Mouse (Mus musculus): ENCODE data around the gene Fam20a.

The Fam20a gene

DNA sequence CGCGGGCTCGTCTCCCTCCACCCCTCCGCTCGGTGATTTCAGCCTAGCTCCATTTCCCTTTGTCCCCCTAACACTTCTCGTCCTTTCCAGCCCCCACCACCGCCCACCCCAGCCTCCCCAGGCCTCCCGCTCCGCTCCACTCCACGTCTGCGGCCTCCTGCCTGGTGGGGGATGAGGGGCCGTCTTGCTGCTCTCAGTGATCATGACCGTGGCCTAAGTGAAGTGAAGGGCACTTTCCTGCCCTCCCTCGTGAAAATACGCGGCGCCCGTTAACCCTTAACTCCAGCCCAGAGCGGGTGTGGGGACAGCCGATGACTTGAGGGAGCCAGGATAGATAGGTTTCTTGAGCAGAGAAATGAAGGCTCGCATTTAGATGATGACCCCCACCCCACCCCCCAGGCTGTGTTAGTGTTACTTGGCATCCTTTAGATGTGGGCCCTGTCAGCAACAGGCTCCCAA lies 70.5 kb downstream of the Fam20a start:
- DNase-seq: peak; percentile 35 to 65

DNA sequence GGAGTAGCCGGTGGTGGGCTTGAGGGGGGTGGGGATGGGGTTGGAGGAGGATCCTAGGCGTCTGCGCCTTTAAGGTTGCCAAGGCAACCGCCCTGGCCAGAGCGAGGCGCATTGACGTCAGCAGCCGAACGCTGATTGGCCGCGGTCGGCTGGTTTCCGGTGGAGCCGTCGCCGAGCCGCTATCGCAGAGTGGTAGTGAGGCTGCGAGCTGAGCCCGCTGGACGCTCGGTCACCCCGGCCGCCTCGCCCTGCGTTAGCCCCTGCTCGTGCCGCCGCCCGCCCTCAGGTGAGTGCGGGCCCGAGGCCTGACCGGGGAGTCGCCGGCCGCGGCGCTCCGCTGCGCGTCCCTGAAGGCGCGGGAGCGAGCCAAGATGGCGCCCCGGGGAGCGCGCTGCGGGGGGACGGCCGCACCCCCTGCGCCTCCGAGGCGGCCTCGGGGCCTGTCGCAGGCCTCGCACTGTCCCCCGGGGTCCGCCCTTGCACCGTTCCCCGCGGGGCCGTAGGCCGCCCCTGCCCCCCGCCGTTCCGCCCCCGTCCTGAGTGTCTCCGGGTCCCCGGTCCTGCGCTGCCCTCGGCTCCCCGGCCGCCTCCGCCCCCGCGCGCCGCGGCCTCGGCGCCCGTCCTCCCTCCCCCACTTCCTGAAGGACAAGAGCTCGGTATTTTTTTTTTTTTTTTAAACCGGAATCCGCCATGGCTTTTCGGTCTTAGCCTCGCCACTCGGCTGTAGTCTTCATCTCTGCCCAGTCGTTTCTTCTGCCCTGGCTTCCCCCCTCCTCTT lies 71.1 kb downstream of the Fam20a start:
- peak; percentile 95 to 97 for DNase-seq

DNA sequence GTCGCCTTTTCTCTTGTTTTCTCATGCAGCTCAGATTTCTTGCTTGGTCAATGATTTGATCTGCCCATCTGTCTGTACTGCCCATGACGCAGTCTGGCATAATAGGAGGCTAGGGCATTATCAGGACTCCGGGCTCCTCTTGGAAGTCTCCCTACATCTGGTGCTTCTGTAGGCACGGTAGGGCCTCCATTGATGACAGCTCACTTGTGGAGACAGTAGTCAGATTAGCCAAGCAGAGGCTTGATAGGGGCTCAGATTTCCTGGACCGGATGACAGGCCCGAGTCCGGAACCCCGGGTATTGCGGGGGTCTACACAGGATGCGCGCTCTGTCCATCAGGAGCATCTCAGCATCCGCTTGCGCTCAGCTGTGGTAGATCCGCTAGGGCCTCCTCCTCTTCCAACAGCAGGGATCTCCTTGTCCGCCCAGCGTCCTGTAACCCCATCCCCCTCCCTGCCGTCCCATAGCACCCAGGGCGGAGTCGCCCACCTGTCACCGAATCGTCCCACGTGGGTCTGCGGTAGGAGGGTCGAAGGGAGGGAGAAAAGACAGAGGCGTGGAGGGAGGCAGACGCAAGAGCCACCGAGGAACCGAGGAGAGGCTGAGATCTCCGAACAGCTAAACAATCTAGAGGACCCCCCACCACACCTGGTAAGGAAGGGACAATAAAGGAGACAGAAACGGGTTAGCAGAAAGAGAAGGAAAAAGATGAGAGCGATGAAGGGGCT lies 71.9 kb downstream of the Fam20a start:
- peak; percentile 82 for DNase-seq

DNA sequence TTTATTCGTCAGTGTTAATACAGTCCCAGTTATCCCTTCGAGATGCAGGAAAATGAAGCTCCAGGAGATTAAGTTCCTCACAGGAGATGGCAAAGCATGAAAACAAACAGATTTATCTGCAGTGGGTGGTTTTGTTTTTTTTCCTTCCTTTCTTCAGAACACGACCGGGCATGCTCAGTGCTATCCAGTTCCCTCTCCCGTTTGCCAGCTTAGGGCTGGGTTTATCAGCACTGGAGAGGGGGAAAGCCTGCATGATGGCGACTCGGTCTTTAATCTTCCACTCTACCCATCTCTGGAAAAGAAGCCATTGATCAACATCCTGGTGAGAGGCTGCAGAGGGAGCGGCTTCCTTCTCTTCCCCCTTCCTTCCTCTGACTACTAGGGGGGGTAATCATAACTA lies 72.9 kb downstream of the Fam20a start, which contains the start of gene Prkar1a:
Gene Prkar1a (plus strand): TSS at position 200 of the 400 bp plus-strand sequence.
- DNase-seq: no peak

DNA sequence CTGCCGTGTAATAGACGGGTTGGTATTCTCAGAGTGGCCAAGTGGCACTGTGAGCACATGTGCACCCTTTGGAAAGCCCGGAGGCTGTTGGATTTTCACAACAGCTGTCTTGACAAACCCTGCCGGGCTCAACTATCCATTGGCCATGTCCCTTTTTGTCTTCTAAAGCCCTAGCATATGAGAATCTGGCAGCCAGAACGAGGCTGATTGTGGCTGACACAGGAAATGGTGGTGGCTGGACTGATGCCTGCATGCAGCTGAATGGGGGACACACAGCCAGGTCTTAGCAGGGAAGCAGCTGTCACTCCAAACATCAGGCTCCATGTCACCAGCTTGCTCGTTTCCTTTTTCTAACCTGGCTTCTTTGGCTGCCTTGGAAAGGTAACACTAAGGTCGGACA lies 73.6 kb downstream of the Fam20a start:
- peak in 1 of 2 experiments; percentile 64 for DNase-seq

DNA sequence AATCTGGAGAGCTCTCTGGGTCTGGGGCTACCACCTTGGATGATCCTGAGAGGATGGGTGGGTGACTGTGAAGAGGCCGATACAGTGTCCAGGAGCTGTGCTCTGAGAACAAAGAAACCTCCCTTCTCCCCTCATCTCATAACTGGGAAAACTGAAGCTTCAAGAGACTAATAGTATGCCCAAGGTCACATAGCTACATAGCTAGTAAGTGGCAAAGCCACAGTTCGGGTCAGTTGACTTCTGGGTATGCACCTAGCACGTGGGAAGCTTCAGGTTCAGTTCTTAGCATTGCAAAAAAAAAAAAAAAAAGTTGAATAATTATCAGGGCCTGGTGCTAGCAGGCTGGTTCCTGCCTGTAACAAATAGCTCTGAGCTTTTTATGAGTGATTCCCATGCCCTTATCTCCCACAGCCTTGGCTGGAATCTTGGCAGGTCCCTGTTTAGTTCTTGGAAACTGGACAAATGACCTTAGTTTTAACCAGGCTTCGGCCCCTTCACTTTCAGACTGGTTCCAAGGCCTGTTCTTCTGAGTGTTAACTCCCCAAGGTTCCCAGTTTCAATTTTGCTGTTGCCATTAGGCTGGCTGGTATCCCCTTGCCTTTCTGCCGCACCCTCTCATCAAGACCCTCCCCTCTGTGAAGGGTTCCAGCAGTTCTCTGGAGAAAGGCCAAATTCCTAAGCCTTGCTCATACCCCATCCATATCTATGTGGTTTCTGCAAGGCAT lies 80.4 kb downstream of the Fam20a start:
- DNase-seq: peak; percentile 64 to 81

DNA sequence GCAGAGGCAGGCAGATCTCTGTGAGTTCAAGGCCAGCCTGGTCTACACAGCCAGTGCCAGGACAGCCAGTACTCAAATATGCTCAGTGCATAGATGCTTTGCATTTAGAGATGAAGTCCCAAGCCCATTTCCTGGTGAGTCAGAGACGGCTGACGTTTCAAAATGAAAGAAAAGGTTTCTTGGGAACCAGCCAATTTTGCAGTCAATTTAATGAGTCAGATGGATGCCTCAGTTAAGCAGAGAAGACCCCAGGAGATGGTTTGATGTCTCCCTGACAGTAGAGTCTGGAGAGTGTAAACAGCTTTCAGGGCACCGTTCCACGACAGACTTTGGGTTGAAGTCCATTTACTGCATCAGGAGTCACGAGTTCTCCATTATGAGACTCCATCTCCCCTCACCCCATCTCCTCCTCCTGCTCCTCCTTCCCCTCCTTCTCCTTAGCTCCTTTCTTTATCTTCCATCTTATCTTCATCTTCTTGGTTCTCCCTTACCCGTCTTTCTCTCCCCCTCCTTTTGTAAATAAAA lies 86.1 kb downstream of the Fam20a start:
- peak; percentile 46 to 61 for DNase-seq

DNA sequence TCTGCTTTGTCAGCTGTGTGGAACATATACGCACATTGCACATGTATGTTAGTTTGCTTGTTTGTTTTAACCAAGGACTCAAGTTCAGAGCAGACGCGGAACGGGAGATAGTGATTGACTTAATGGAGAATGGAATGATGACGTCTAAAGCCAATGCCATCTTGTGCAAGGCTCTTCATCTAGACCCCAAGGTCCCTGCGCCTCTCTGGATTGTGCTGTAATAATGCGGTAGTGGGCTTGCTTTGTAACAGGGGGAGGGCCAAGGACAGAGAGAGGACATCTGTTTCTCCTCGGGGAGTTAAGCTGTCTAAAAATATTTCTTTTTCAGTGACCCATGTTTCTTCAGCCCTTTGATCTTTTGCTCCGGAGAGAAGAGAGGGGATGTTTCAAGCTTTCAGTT lies 87.2 kb downstream of the Fam20a start:
- no peak for DNase-seq

DNA sequence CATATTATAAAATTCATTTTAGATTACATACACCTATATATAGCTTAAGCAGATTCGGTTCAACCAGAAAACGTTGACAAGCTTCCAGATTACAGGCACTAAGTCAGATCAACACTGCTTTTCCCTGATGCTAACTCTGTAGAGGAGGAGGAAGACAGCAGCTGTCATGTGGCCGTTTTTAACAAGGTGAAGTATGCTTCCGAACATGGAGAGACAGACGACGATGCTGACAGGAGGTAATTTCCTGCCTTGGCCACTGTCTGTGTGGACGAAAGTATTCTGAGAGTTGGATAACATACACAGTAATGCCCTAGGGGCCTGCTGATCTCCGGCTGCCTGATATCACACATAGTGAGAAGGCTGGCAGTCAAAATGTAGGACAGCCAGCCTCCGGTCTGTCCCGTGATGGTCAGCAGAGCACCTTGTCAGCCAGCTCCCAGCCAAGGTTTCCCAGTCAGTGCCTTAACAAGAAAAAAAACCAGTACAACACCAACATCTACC lies 93.0 kb downstream of the Fam20a start:
- DNase-seq: no peak

DNA sequence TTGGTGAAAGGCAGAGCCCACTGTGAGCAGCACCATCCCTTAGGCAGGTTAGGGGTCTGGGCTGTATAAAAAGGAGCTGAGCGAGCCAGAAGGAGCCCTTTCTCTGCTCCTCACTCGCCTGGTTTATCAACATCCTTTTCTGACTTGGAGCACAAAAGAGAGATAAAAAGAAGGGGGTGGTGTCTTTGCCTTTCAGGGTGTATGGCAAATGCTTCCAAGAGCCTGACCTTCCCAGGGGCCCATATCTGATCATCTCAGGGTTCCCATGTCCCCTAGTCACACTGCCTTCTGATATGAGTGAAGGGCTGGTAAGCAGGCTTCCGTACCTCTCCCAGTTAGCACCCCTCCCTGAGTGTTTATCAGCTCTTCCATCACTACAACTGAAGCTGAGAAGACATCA lies 94.0 kb downstream of the Fam20a start:
- no peak for DNase-seq

DNA sequence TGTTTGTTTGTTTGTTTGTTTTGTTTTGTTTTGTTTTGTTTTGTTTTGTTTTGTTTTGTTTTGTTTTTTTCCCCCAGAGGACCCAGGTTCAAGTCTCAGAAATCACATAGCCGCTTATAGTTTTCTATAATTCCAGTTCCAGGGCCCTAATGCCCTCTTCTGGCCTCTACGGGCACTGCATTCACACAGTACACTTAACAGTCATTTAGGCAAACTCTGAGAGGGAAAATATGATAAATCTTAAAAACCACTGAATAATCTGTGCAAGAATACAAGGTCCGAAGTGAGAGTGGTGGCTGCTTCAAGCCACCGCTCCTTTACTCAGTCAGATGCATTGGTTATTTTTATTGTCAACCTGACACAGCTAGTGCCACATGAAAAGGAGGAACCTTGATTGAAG lies 94.4 kb downstream of the Fam20a start:
- peak in 1 of 2 experiments; percentile 63 for DNase-seq

DNA sequence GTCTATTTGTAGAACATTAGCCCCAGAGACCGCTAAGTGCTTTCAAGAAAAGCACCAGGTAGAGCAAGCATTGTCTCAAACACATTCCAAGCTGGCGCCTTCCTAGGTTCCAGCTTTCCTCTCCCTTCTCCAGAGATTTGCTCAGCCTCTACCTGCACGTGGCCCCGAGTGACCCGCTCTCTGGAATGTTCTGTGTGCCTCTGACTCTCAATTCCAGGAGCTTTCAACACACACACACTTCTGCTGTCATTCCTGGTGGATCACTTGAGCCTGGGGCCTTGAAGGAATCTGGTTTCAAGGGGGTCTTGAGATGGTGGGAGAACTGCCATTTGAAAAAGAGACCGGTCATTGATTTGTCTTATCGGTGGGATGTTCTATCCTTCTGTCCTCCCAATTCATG lies 98.8 kb downstream of the Fam20a start:
- DNase-seq: no peak

DNA sequence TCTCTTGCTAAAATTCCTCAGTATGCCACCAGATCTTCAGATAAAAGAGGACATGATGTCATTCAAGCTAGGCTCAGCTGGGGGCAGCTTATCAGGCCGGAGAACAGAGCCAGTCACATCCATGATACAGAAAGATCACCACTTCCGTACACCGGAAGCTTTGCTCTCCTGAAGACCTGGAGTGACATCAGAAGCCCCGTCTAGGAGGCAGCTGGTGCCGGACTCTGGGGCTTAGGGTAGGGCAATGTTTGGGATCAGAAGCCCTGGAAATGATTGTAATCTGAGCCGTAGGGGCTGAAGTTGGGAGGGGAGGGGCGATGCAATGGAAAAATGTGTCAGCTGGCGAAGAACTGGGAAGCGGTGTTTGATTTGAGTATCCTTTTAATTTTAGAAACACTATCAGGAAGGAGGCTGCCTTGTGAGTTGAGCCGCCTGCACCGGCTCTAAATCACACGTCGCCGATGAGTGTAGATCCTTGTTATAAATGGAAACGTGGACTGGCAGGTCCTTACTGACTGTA lies 99.5 kb downstream of the Fam20a start:
- DNase-seq: peak; percentile 32 to 54

DNA sequence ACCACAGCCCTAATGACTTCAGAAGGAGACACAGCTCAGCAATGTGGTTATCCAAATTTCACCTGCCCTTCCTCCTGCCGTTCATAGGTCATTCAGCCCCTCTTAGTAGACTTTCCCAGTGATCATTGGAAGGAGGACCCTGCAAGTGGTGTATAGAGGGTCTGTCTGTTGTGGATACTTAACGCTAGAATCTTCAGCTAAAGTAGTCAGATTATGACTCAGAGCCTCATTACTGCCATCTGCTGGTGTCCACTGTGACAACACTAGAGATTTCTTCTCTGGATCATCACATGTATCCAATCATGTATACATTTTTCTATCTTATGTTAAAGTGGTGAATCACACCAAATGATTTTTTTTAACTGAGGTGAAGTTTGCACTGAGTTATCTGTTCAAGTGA lies 100.9 kb downstream of the Fam20a start:
- peak; percentile 57 to 84 for DNase-seq

DNA sequence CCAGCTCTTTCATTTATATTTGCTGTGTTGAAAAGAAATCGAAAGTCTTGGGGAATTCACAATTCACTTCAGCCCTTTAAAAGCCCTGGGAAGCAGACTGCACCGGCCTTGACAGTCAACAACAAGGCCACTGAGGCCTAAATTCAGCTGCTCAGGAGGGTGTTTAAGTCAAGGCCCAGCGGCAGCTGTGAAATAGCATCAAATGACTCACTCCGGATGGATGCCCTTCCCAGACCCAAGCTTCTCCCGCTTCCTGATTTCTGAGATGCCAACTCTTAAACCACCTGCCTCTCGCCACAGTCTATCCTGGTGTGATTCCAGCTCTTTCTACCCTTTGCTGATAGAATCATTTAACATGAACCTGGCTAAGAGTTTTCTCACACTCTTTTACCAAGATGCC lies 101.7 kb downstream of the Fam20a start:
- no peak for DNase-seq
